Mouse (Mus musculus) lung, postnatal 14 days (tissue): ENCODE measurements around the gene 1700029H14Rik.

Source experiments
- DNase-seq: peaks from one replicate; pipeline ENCODE4 v3.0.0; 2021

1700029H14Rik gene

GRCm38 (mm10) chr8:13501221-13501620, 61.0 kb downstream of the 1700029H14Rik start:
- no peak for DNase-seq
